Mouse (Mus musculus): ENCODE measurements around the gene Tmtc2. TPM values are rescaled to one million over a fixed set of nuclear protein-coding genes. Genes with fewer than 3 reads are reported as not detected.
A peak's percentile ranks its signal among the peaks of the same experiment; 100 is the strongest.

Tmtc2 gene
- polyA plus RNA-seq, 1 experiment from 2014 or later, result 6.2 TPM

DNA sequence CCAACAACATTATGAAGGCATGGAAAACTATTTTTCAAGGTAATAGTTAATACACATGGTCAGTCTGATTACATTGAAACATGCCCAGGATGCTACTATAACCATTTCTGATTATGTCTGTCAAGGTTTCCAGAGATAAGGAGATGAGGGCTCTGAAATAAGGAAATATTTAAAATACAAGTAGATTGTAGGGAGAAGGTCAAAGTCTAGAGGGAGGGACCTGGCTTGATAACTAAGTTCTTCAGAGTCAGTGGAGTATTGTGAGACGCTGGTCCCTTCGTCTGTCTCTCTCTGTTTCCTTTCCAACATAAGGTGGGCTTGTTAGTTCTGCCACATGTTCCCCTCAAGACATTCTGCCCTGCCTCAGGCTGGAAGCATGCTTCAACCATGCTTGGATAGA lies 223.9 kb downstream of the Tmtc2 start:
- ATAC-seq (ENCODE audit: insufficient read depth, low FRiP score, low TSS enrichment), result no peak
- WGBS, result 88% methylated on average over 2 of the region's 2 CpGs
- Histone ChIP-seq H3K4me3 (ENCODE audit: low read depth, low read length) (no peak overlapping the region), H3K4me2 (ENCODE audit: low read depth) (no peak overlapping the region), H3K27me3 (ENCODE audit: control insufficient read depth, insufficient read depth, low read length) (no peaks in the 10 kb centered on the region), H3K9ac (ENCODE audit: low read length) (no peak overlapping the region), H3K27ac (ENCODE audit: low read depth, low read length) (no peak overlapping the region), H3K4me1 (ENCODE audit: control insufficient read depth, insufficient read depth, low read length) (no peaks in the 10 kb centered on the region), H3K36me3 (ENCODE audit: control insufficient read depth, insufficient read depth, low read length) (no peaks in the 10 kb centered on the region), H3K9me3 (ENCODE audit: control insufficient read depth, low read length) (no peaks in the 10 kb centered on the region)
- no peak for DNase-seq (ENCODE audit: low spot score)

DNA sequence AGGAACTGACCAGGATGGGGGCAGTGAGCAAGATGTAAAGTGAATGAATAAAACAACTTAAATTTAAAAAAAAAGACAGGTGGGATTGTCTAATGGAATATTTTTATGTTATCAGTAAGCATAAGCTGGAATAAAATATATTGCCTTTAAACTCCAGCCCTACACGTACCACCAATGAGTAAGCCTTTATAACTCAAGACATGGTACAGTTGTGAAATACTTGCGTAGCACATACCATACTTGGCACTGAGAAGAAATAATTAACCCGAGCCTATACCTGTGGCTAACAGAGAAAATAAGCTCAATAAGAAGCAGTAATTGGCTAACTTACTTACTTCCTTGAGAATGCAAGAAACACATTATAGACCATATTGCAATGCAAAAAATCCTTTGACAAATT lies 228.3 kb downstream of the Tmtc2 start:
- Histone ChIP-seq H3K9ac (ENCODE audit: low read length) (no peak overlapping the region), H3K4me1 (ENCODE audit: control insufficient read depth, insufficient read depth, low read length) (no peaks in the 10 kb centered on the region), H3K27me3 (ENCODE audit: control insufficient read depth, insufficient read depth, low read length) (no peaks in the 10 kb centered on the region), H3K4me2 (ENCODE audit: low read depth) (no peak overlapping the region), H3K9me3 (ENCODE audit: control insufficient read depth, low read length) (no peaks in the 10 kb centered on the region), H3K27ac (ENCODE audit: low read depth, low read length) (no peak overlapping the region), H3K36me3 (ENCODE audit: control insufficient read depth, insufficient read depth, low read length) (no peaks in the 10 kb centered on the region), H3K4me3 (ENCODE audit: low read depth, low read length) (no peak overlapping the region)
- DNase-seq (ENCODE audit: low spot score) (no peak), ATAC-seq (ENCODE audit: insufficient read depth, low FRiP score, low TSS enrichment) (no peak)
- WGBS, result 94% methylated on average over 3 of the region's 3 CpGs

DNA sequence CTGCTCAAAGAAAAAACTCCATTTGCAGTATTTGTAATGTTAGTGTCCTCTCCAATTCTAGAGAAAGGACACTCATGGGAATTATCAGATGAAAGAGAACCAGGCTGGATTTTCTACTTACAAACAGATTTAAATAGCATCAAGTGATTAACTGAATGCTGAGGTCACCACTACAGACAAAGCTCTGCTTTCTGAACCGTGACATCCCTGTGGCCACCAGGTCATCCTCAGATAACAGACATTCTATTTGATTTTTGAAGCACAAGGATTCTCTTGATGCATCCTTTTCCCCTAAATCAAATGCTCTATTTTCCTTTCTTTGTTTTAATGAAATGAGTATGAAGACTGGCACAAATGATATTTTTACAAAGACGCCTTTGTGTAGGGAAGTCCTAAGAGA lies 241.4 kb downstream of the Tmtc2 start:
- H3K27ac ChIP-seq (ENCODE audit: low read depth, low read length), result no peak overlapping the region
- no peak overlapping the region for H3K4me3 ChIP-seq (ENCODE audit: low read depth, low read length)
- H3K36me3 ChIP-seq (ENCODE audit: control insufficient read depth, insufficient read depth, low read length), result no peaks in the 10 kb centered on the region
- no peaks in the 10 kb centered on the region for H3K9me3 ChIP-seq (ENCODE audit: control insufficient read depth, low read length)
- no peaks in the 10 kb centered on the region for H3K27me3 ChIP-seq (ENCODE audit: control insufficient read depth, insufficient read depth, low read length)
- DNase-seq (ENCODE audit: low spot score) (no peak), ATAC-seq (ENCODE audit: insufficient read depth, low FRiP score, low TSS enrichment) (no peak)
- 64% methylated on average over 2 of the region's 2 CpGs for WGBS
- H3K9ac ChIP-seq (ENCODE audit: low read length), result no peak overlapping the region
- no peaks in the 10 kb centered on the region for H3K4me1 ChIP-seq (ENCODE audit: control insufficient read depth, insufficient read depth, low read length)
- no peak overlapping the region for H3K4me2 ChIP-seq (ENCODE audit: low read depth)

DNA sequence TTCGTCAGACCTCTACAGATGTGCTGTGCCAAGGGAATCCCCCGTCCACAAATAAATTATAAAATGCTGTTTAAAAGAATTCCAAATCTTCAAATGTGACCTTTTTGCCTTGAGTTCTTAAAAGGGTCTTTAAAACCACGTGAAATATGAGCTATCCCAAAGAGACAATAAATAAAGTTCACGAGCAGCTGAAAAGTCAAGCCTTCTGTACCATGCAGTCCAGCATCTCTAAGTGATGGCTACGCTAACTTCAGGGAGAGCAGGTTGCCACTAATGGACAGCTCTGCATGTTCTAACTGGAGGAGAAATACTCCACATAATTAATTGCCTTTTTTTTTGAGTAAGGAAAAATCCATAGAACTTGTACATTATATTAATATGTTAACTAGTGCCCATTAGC lies 243.9 kb downstream of the Tmtc2 start:
- 49% methylated on average over 5 of the region's 5 CpGs for WGBS
- no peaks in the 10 kb centered on the region for H3K4me1 ChIP-seq (ENCODE audit: control insufficient read depth, insufficient read depth, low read length)
- no peak overlapping the region for H3K4me2 ChIP-seq (ENCODE audit: low read depth)
- no peak for ATAC-seq (ENCODE audit: insufficient read depth, low FRiP score, low TSS enrichment)
- H3K9ac ChIP-seq (ENCODE audit: low read length), result no peak overlapping the region
- no peaks in the 10 kb centered on the region for H3K27me3 ChIP-seq (ENCODE audit: control insufficient read depth, insufficient read depth, low read length)
- H3K36me3 ChIP-seq (ENCODE audit: control insufficient read depth, insufficient read depth, low read length), result no peaks in the 10 kb centered on the region
- H3K9me3 ChIP-seq (ENCODE audit: control insufficient read depth, low read length), result no peaks in the 10 kb centered on the region
- no peak overlapping the region for H3K4me3 ChIP-seq (ENCODE audit: low read depth, low read length)
- no peak overlapping the region for H3K27ac ChIP-seq (ENCODE audit: low read depth, low read length)
- DNase-seq (ENCODE audit: low spot score), result no peak

DNA sequence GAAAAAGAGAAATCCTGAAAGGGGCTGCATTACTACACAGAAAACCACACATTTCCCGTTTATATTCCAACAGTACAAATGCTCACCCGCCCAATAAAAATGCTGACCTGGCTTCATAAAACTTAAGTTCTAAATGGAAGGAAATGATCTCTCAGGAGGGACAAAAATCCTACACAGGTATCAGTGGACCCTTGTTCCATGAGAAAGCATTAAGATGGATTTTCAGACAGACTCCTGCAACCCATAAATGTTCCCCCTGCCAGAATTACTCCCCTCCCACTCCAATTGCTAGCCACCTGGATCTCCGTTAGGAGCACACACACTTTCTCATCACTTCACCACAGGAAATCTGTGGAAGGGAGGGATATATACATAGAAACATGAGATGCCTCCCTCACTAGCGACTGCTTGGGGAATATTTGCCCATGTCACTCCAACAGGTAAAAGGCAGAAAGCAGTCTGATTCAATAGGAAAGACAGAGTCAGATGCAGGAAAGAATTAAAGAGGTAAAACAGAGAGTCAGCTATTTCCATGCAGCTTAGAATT lies 250.5 kb downstream of the Tmtc2 start:
- Histone ChIP-seq H3K4me3 (ENCODE audit: low read depth, low read length) (no peak overlapping the region), H3K9ac (ENCODE audit: low read length) (no peak overlapping the region), H3K9me3 (ENCODE audit: control insufficient read depth, low read length) (0 out of 2 replicates have a peak, but pooled peaks cover 2% of the 10 kb centered on the region), H3K4me1 (ENCODE audit: control insufficient read depth, insufficient read depth, low read length) (no peaks in the 10 kb centered on the region), H3K27me3 (ENCODE audit: control insufficient read depth, insufficient read depth, low read length) (no peaks in the 10 kb centered on the region), H3K27ac (ENCODE audit: low read depth, low read length) (no peak overlapping the region), H3K4me2 (ENCODE audit: low read depth) (no peak overlapping the region), H3K36me3 (ENCODE audit: control insufficient read depth, insufficient read depth, low read length) (peaks cover 2% of the 10 kb centered on the region; the same call in 1 of the 2 replicates)
- ATAC-seq (ENCODE audit: insufficient read depth, low FRiP score, low TSS enrichment) (no peak), DNase-seq (ENCODE audit: low spot score) (no peak)
- 74% methylated on average over 4 of the region's 4 CpGs for WGBS

DNA sequence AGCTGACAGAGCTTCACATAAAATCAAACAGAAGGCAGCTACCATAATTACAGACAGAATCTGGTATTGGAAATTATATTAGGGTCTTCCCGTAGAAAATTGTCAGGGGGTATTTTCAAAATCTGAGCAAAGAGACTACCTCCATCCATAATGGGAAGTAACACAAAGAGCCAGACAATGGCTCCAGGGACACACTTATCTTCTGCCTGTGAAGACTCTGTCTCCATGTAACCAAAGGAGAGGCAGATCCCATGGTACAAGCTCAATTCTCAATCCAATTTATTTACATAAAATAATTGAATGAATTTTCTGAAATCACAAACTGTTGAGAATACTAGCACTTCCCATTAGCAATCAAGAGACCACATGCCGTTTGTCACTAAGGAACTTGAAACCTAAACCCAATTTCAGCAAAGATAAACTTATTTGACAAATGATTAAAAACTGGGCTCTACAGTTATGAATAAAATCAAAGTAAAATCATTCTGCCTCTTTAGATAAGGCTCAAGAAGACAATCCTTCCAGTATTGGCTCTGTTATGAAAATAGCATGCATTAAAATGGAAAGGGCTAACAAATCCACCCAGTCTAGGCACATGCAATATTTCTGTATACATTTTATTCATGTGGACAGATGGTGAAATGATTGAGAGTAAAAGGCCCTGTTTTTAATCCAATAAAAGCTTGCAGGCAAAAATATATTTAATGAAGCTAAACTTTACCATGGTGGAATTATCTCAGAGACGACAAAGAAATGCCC lies 254.8 kb downstream of the Tmtc2 start:
- peak; percentile 57 for ATAC-seq (ENCODE audit: insufficient read depth, low FRiP score, low TSS enrichment)
- 58% methylated on average over 3 of the region's 3 CpGs for WGBS

DNA sequence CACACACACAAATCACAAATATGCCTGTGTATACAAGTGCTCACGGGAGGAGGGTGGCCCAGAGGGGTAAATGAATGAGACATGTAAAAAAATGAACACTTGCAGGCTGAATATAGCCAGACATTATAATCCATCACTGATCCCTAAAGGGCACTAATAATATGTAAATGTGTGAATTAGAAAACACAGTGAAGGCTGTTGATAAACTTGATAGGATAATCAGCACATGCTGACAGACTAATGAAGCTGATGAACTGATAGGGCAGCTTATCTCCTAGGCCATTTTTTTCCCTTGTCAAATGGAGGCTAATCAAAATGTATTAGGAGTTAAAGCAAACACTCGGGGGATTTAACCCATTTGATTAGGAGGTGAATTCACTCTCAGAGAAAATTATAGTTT lies 255.4 kb downstream of the Tmtc2 start:
- Histone ChIP-seq H3K9ac (ENCODE audit: low read length) (no peak overlapping the region), H3K4me3 (ENCODE audit: low read depth, low read length) (no peak overlapping the region), H3K27me3 (ENCODE audit: control insufficient read depth, insufficient read depth, low read length) (no peaks in the 10 kb centered on the region), H3K9me3 (ENCODE audit: control insufficient read depth, low read length) (0 out of 2 replicates have a peak, but pooled peaks cover 2% of the 10 kb centered on the region), H3K4me1 (ENCODE audit: control insufficient read depth, insufficient read depth, low read length) (no peaks in the 10 kb centered on the region), H3K36me3 (ENCODE audit: control insufficient read depth, insufficient read depth, low read length) (peaks cover 2% of the 10 kb centered on the region; the same call in 1 of the 2 replicates), H3K4me2 (ENCODE audit: low read depth) (no peak overlapping the region), H3K27ac (ENCODE audit: low read depth, low read length) (no peak overlapping the region)
- ATAC-seq (ENCODE audit: insufficient read depth, low FRiP score, low TSS enrichment) (peak; percentile 66; the same call in 1 of the 2 replicates), DNase-seq (ENCODE audit: low spot score) (no peak)
- WGBS, result 63% methylated on average over 2 of the region's 2 CpGs

More for the DNA sequence above, 254.8 kb downstream of the Tmtc2 start:
- Histone ChIP-seq H3K36me3 (ENCODE audit: control insufficient read depth, insufficient read depth, low read length) (peaks cover 2% of the 10 kb centered on the region; the same call in 1 of the 2 replicates), H3K4me3 (ENCODE audit: low read depth, low read length) (no peak overlapping the region), H3K4me2 (ENCODE audit: low read depth) (no peak overlapping the region), H3K27ac (ENCODE audit: low read depth, low read length) (no peak overlapping the region), H3K4me1 (ENCODE audit: control insufficient read depth, insufficient read depth, low read length) (no peaks in the 10 kb centered on the region), H3K9me3 (ENCODE audit: control insufficient read depth, low read length) (0 out of 2 replicates have a peak, but pooled peaks cover 2% of the 10 kb centered on the region), H3K27me3 (ENCODE audit: control insufficient read depth, insufficient read depth, low read length) (no peaks in the 10 kb centered on the region), H3K9ac (ENCODE audit: low read length) (no peak overlapping the region)
- no peak for DNase-seq (ENCODE audit: low spot score)

DNA sequence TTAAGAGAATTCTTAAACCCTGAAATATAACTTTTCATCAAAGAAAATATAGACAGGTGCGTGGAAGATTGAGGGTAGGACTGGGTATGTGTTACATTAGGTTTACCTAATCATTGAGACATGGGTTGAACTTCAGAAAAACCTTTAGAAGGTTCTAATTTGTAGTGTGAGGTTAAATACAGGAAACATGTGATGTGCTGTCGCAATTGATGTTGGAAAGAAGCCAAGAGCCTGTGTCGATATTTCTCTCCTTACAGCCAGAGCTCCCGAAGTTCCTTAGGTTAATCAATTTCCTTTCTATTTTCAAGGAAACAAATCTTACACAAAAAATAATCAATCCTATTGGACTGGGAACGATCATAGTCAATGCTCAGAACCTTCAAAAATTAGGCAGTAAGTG lies 261.3 kb downstream of the Tmtc2 start:
- H3K9ac ChIP-seq (ENCODE audit: low read length), result no peak overlapping the region
- no peaks in the 10 kb centered on the region for H3K9me3 ChIP-seq (ENCODE audit: control insufficient read depth, low read length)
- no peak overlapping the region for H3K4me2 ChIP-seq (ENCODE audit: low read depth)
- H3K4me1 ChIP-seq (ENCODE audit: control insufficient read depth, insufficient read depth, low read length), result no peaks in the 10 kb centered on the region
- no peak for DNase-seq (ENCODE audit: low spot score)
- no peaks in the 10 kb centered on the region for H3K27me3 ChIP-seq (ENCODE audit: control insufficient read depth, insufficient read depth, low read length)
- no peaks in the 10 kb centered on the region for H3K36me3 ChIP-seq (ENCODE audit: control insufficient read depth, insufficient read depth, low read length)
- H3K27ac ChIP-seq (ENCODE audit: low read depth, low read length), result no peak overlapping the region
- ATAC-seq (ENCODE audit: insufficient read depth, low FRiP score, low TSS enrichment), result no peak
- H3K4me3 ChIP-seq (ENCODE audit: low read depth, low read length), result no peak overlapping the region
- 91% methylated on average over 5 of the region's 5 CpGs for WGBS

DNA sequence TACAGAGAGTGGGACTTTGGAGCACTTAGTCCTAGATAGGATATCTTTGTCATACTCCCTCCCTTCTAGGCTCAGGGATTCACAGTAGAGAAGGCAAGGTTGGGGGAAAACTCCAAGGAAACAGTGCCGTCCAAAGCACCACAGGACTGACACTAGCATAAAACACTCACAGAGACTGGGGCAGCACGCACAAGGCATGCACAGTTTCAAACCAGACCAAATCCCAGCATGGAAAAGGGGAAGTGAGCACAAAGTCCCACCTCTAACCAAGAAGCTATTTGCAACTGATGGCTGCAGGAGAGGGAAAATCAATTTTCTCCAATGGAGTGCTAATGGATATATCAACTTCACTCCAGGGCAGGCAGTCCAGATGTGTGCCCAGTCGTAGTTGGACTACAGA lies 276.7 kb downstream of the Tmtc2 start:
- no peak overlapping the region for H3K27ac ChIP-seq (ENCODE audit: low read depth, low read length)
- H3K9me3 ChIP-seq (ENCODE audit: control insufficient read depth, low read length), result no peaks in the 10 kb centered on the region
- H3K4me3 ChIP-seq (ENCODE audit: low read depth, low read length), result no peak overlapping the region
- WGBS, result 61% methylated on average over 3 of the region's 3 CpGs
- H3K9ac ChIP-seq (ENCODE audit: low read length), result no peak overlapping the region
- H3K4me1 ChIP-seq (ENCODE audit: control insufficient read depth, insufficient read depth, low read length), result no peaks in the 10 kb centered on the region
- H3K4me2 ChIP-seq (ENCODE audit: low read depth), result no peak overlapping the region
- H3K27me3 ChIP-seq (ENCODE audit: control insufficient read depth, insufficient read depth, low read length), result no peaks in the 10 kb centered on the region
- DNase-seq (ENCODE audit: low spot score) (no peak), ATAC-seq (ENCODE audit: insufficient read depth, low FRiP score, low TSS enrichment) (no peak)
- no peaks in the 10 kb centered on the region for H3K36me3 ChIP-seq (ENCODE audit: control insufficient read depth, insufficient read depth, low read length)
